ENCODE assay signal across 12 mouse cellular contexts in the genomic region with DNA sequence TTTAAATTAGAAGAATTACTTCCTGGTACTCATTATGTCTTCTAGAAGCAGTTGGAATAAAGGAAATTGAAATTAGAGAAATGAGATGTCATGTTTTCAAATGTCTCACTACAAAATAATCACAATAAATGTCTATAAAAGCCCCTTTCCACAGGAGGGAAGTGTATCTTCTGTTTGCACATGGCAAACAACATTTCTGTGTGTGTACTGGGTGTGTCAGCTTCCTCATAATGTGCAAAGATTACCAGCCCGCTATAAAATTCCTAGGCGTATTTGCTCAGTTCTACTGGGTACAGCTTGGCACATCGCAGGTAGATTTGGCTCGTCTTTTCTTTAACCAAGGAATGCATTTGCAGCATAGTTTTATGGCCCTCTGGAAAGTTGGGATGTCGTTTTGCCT. TPM values are rescaled to one million over a fixed set of nuclear protein-coding genes. Genes with fewer than 3 reads are reported as not detected.
DNase-seq lines count a peak whose midpoint lies in the region; ATAC-seq and TF ChIP-seq lines count a peak whose summit lies in the region.
"Had no signal": no experiment of that assay in that cellular context is flagged by ENCODE, and none has a peak within 500 bp of the region (broad histone marks: within the 10 kb centered on the region; RNA-seq: fewer than 3 reads in every experiment).

No protein-coding gene starts in this region.

- DNase-seq in forebrain, postnatal 0 days: no peak
- DNase-seq in lung, postnatal 14 days: no peak
- DNase-seq in urinary bladder, postnatal 25 days (ENCODE audit: low spot score): no peak
- DNase-seq in adrenal gland, adult (ENCODE audit: inconsistent age in 2 of 2, low spot score in 1 of 2): no peak
- DNase-seq: adrenal gland, adult 8-10 months; cerebellum, postnatal 25 days; retina, postnatal 1 day; thymus, postnatal 36 days had no signal

- H3K36me3 ChIP-seq in forebrain, postnatal 0 days (ENCODE audit: insufficient read depth): no peaks in the 10 kb centered on the region
- no peaks in the 10 kb centered on the region for H3K36me3 ChIP-seq in forebrain, embryonic 12.5 days (replicated peaks)
- H3K36me3 ChIP-seq in lung, embryonic 15.5 days: no peaks in the 10 kb centered on the region
- H3K36me3 ChIP-seq in limb, embryonic 15.5 days: no peaks in the 10 kb centered on the region
- H3K36me3 ChIP-seq in stomach, embryonic 14.5 days (ENCODE audit: control insufficient read depth, insufficient read depth, low read length): no peaks in the 10 kb centered on the region

- H3K27me3 ChIP-seq in forebrain, postnatal 0 days (ENCODE audit: insufficient read depth, low read length): no peaks in the 10 kb centered on the region
- no peaks in the 10 kb centered on the region for H3K27me3 ChIP-seq in forebrain, embryonic 12.5 days
- H3K27me3 ChIP-seq in lung, embryonic 15.5 days: no peaks in the 10 kb centered on the region
- no peaks in the 10 kb centered on the region for H3K27me3 ChIP-seq in limb, embryonic 15.5 days
- no peaks in the 10 kb centered on the region for H3K27me3 ChIP-seq in stomach, embryonic 14.5 days (ENCODE audit: control insufficient read depth, insufficient read depth, low read length)

- H3K4me3 ChIP-seq in forebrain, postnatal 0 days (ENCODE audit: low read depth, low read length): no peak overlapping the region
- H3K4me3 ChIP-seq in forebrain, embryonic 12.5 days (replicated peaks): no peak overlapping the region
- peak overlapping the region; percentile 66 for H3K4me3 ChIP-seq in lung, embryonic 15.5 days
- no peak overlapping the region for H3K4me3 ChIP-seq in limb, embryonic 15.5 days
- peak overlapping the region; percentile 85 for H3K4me3 ChIP-seq in stomach, embryonic 14.5 days (ENCODE audit: low read depth, low read length)

- peak overlapping the region; percentile 70 for H3K4me2 ChIP-seq in forebrain, postnatal 0 days (ENCODE audit: low read depth)
- H3K4me2 ChIP-seq in forebrain, embryonic 12.5 days: no peak overlapping the region
- peak overlapping the region; percentile 65 for H3K4me2 ChIP-seq in lung, embryonic 15.5 days
- H3K4me2 ChIP-seq in limb, embryonic 15.5 days: peak overlapping the region; percentile 71
- peak overlapping the region; percentile 66 for H3K4me2 ChIP-seq in stomach, embryonic 14.5 days (replicated peaks; ENCODE audit: low read depth, low read length)

- no peak for TF ChIP-seq CTCF in forebrain, postnatal 0 days (IDR thresholded peaks at IDR 0.05; ENCODE audit: low read depth)

- no peak overlapping the region for H3K9ac ChIP-seq in forebrain, postnatal 0 days
- no peak overlapping the region for H3K9ac ChIP-seq in forebrain, embryonic 12.5 days
- H3K9ac ChIP-seq in lung, embryonic 15.5 days: no peak overlapping the region
- H3K9ac ChIP-seq in limb, embryonic 15.5 days: no peak overlapping the region
- H3K9ac ChIP-seq in stomach, embryonic 14.5 days (replicated peaks; ENCODE audit: low read depth, low read length): peak overlapping the region; percentile 80; the same call in 1 of the 2 replicates

- peaks cover 30% of the 10 kb centered on the region for H3K4me1 ChIP-seq in forebrain, postnatal 0 days (ENCODE audit: insufficient read depth)
- H3K4me1 ChIP-seq in forebrain, embryonic 12.5 days: peaks cover 27% of the 10 kb centered on the region
- H3K4me1 ChIP-seq in lung, embryonic 15.5 days: peaks cover 32% of the 10 kb centered on the region
- H3K4me1 ChIP-seq in limb, embryonic 15.5 days: peaks cover 22% of the 10 kb centered on the region
- H3K4me1 ChIP-seq in stomach, embryonic 14.5 days (ENCODE audit: control insufficient read depth, insufficient read depth, low read length): peaks cover 24% of the 10 kb centered on the region

- H3K27ac ChIP-seq in forebrain, postnatal 0 days (ENCODE audit: low read depth, low read length): no peak overlapping the region
- H3K27ac ChIP-seq in forebrain, embryonic 12.5 days: no peak overlapping the region
- peak overlapping the region; percentile 51 for H3K27ac ChIP-seq in lung, embryonic 15.5 days
- no peak overlapping the region for H3K27ac ChIP-seq in limb, embryonic 15.5 days
- H3K27ac ChIP-seq in stomach, embryonic 14.5 days (ENCODE audit: low read length): no peak overlapping the region

- 72% methylated on average over 5 of the region's 5 CpGs for WGBS in forebrain, postnatal 0 days
- WGBS in forebrain, embryonic 12.5 days: 88% methylated on average over 5 of the region's 5 CpGs
- 55% methylated on average over 5 of the region's 5 CpGs for WGBS in lung, embryonic 15.5 days
- WGBS in limb, embryonic 15.5 days: 36% methylated on average over 5 of the region's 5 CpGs
- WGBS in stomach, embryonic 14.5 days: 63% methylated on average over 5 of the region's 5 CpGs

- no peaks in the 10 kb centered on the region for H3K9me3 ChIP-seq in forebrain, postnatal 0 days (ENCODE audit: low read length)
- no peaks in the 10 kb centered on the region for H3K9me3 ChIP-seq in forebrain, embryonic 12.5 days
- H3K9me3 ChIP-seq in lung, embryonic 15.5 days: no peaks in the 10 kb centered on the region
- no peaks in the 10 kb centered on the region for H3K9me3 ChIP-seq in limb, embryonic 15.5 days
- H3K9me3 ChIP-seq in stomach, embryonic 14.5 days (ENCODE audit: control insufficient read depth, low read depth, low read length): no peaks in the 10 kb centered on the region

- no peak for ATAC-seq in forebrain, postnatal 0 days
- ATAC-seq in forebrain, embryonic 12.5 days (ENCODE audit: low FRiP score): no peak
- no peak for ATAC-seq in lung, embryonic 15.5 days (ENCODE audit: borderline replicate concordance, extremely low read depth, low FRiP score, low TSS enrichment)
- no peak for ATAC-seq in limb, embryonic 15.5 days (ENCODE audit: insufficient number of reproducible peaks, low FRiP score, low TSS enrichment, low read depth)
- ATAC-seq in stomach, embryonic 14.5 days (ENCODE audit: insufficient number of reproducible peaks, insufficient read depth, low FRiP score, low read depth): no peak

RNA-seq across cellular contexts. Expression of a gene that starts 2.5 kb away (rescaled TPM):
- 409 and 455 TPM in 2 replicates for total RNA-seq in forebrain, postnatal 0 days (2014; rRNA removed)
- polyA plus RNA-seq in forebrain, postnatal 0 days (2015; fragmentation: Nextera tagmentation; extraction: Ambion mirVana): 497 and 512 TPM in 2 replicates
- 366 and 389 TPM in 2 replicates for polyA plus RNA-seq in forebrain, embryonic 12.5 days (2016; fragmentation: Nextera tagmentation; extraction: Ambion mirVana)
- polyA plus RNA-seq in lung, embryonic 15.5 days (2015; fragmentation: Nextera tagmentation; extraction: Ambion mirVana): 480 and 519 TPM in 2 replicates
- 458 and 484 TPM in 2 replicates for polyA plus RNA-seq in limb, embryonic 15.5 days (2015; fragmentation: Nextera tagmentation; extraction: Ambion mirVana)
- polyA plus RNA-seq in stomach, embryonic 14.5 days (2014; fragmentation: Nextera tagmentation; extraction: Ambion mirVana): 841 and 854 TPM in 2 replicates

RNA-seq across cellular contexts. Expression of a gene that starts 54.6 kb away (rescaled TPM):
- total RNA-seq in forebrain, postnatal 0 days (2014; rRNA removed): 2.5 and 3.7 TPM in 2 replicates
- polyA plus RNA-seq in forebrain, postnatal 0 days (2015; fragmentation: Nextera tagmentation; extraction: Ambion mirVana): 1.3 and 1.9 TPM in 2 replicates
- polyA plus RNA-seq in forebrain, embryonic 12.5 days (2016; fragmentation: Nextera tagmentation; extraction: Ambion mirVana): 1.1 and 1.2 TPM in 2 replicates
- 1.7 and 2.1 TPM in 2 replicates for polyA plus RNA-seq in lung, embryonic 15.5 days (2015; fragmentation: Nextera tagmentation; extraction: Ambion mirVana)
- polyA plus RNA-seq in limb, embryonic 15.5 days (2015; fragmentation: Nextera tagmentation; extraction: Ambion mirVana): 2.8 and 2.9 TPM in 2 replicates
- polyA plus RNA-seq in stomach, embryonic 14.5 days (2014; fragmentation: Nextera tagmentation; extraction: Ambion mirVana): 0.93 and 1.6 TPM in 2 replicates

Comparison
In these comparisons a context has a peak if more than half of its experiments do, and no peak if none do; other contexts are left out.
1. H3K4me3 ChIP-seq: peak in lung, embryonic 15.5 days (single experiment) and stomach, embryonic 14.5 days (single experiment); none in forebrain, postnatal 0 days (single experiment), forebrain, embryonic 12.5 days (single experiment) and limb, embryonic 15.5 days (single experiment).